24 mouse cellular contexts compared by ENCODE assay signal in genomic region chr7:133085408-133085807, GRCm38 (mm10). TPM values are rescaled to one million over a fixed set of nuclear protein-coding genes. Genes with fewer than 3 reads are reported as not detected.
DNase-seq lines count a peak whose midpoint lies in the region; ATAC-seq and TF ChIP-seq lines count a peak whose summit lies in the region.
"Had no signal": no experiment of that assay in that cellular context is flagged by ENCODE, and none has a peak within 500 bp of the region (broad histone marks: within the 10 kb centered on the region; RNA-seq: fewer than 3 reads in every experiment).

No protein-coding gene starts in this region.

- no peak overlapping the region for H3ac ChIP-seq in myocyte (ENCODE audit: control insufficient read depth, insufficient read length)

- no peaks in the 10 kb centered on the region for H3K27me3 ChIP-seq in myocyte (ENCODE audit: control insufficient read depth, insufficient read depth, insufficient read length)
- no peaks in the 10 kb centered on the region for H3K27me3 ChIP-seq in midbrain, embryonic 11.5 days (ENCODE audit: control insufficient read depth, insufficient read depth, low read length)
- H3K27me3 ChIP-seq: embryonic facial prominence, embryonic 13.5 days; forebrain, embryonic 12.5 days; forebrain, embryonic 15.5 days; hindbrain, embryonic 12.5 days; hindbrain, embryonic 15.5 days had no signal

- DNase-seq in 3134 (ENCODE audit: extremely low read depth, insufficient read length, low spot score) (peak; percentile 62), 3T3-L1 (ENCODE audit: low read depth, low spot score) (peak; percentile 82)
- peak; percentile 83 for DNase-seq in Muller cell, postnatal 12 days (ENCODE audit: inconsistent ontology term)
- DNase-seq in thymus, adult 18-20 months, result no peak
- DNase-seq in midbrain, embryonic 11.5 days (ENCODE audit: low spot score, missing footprints), result no peak
- DNase-seq in embryo, embryonic 9.5 days (ENCODE audit: extremely low spot score), result no peak
- DNase-seq: adrenal gland, postnatal 10 days; cerebellum, adult 18-20 months; cerebellum, adult 9-11 months; cerebellum, postnatal 25 days; gastrocnemius, postnatal 10 days; gastrocnemius, postnatal 36 days; heart, adult 11 months; kidney, adult 2 months had no signal

- H3K4me3 ChIP-seq in myocyte, result no peak overlapping the region
- H3K4me3 ChIP-seq in midbrain, embryonic 11.5 days (ENCODE audit: low read depth, low read length), result no peak overlapping the region
- H3K4me3 ChIP-seq: embryonic facial prominence, embryonic 10.5 days; embryonic facial prominence, embryonic 13.5 days; erythroblast, embryonic 14.5 days; forebrain, embryonic 12.5 days; forebrain, embryonic 15.5 days; hindbrain, embryonic 12.5 days; hindbrain, embryonic 15.5 days had no signal

- H3K9ac ChIP-seq in midbrain, embryonic 11.5 days (ENCODE audit: low read length), result no peak overlapping the region
- H3K9ac ChIP-seq: embryonic facial prominence, embryonic 13.5 days; forebrain, embryonic 12.5 days; forebrain, embryonic 15.5 days; hindbrain, embryonic 12.5 days; hindbrain, embryonic 15.5 days had no signal

- peaks cover 6% of the 10 kb centered on the region for H3K4me1 ChIP-seq in midbrain, embryonic 11.5 days (ENCODE audit: control insufficient read depth, insufficient read depth, low read length)

- H3K36me3 ChIP-seq in myocyte (ENCODE audit: control insufficient read depth, insufficient read depth), result no peaks in the 10 kb centered on the region
- H3K36me3 ChIP-seq in midbrain, embryonic 11.5 days (ENCODE audit: control insufficient read depth, insufficient read depth, low read length), result no peaks in the 10 kb centered on the region; the same call in 1 of the 2 replicates
- H3K36me3 ChIP-seq: forebrain, embryonic 15.5 days; hindbrain, embryonic 15.5 days had no signal

- peaks cover 75% of the 10 kb centered on the region for H3K79me2 ChIP-seq in myocyte (ENCODE audit: control insufficient read depth, insufficient read depth)

- WGBS in midbrain, embryonic 11.5 days, result 96% methylated on average over 3 of the region's 3 CpGs

- no peak for ATAC-seq in midbrain, embryonic 11.5 days (ENCODE audit: low FRiP score)
- ATAC-seq: forebrain, embryonic 15.5 days; intestine, postnatal 0 days had no signal

- TF ChIP-seq POLR2A in myocyte (IDR thresholded peaks at IDR 0.05; ENCODE audit: insufficient read length, low read depth), result no peak

- H3K27ac ChIP-seq in midbrain, embryonic 11.5 days (ENCODE audit: low read depth, low read length), result no peak overlapping the region
- H3K27ac ChIP-seq: embryonic facial prominence, embryonic 10.5 days; embryonic facial prominence, embryonic 13.5 days; forebrain, embryonic 12.5 days; forebrain, embryonic 15.5 days; hindbrain, embryonic 12.5 days; hindbrain, embryonic 15.5 days had no signal

- H3K9me3 ChIP-seq in midbrain, embryonic 11.5 days (ENCODE audit: control insufficient read depth, low read length), result no peaks in the 10 kb centered on the region
- H3K9me3 ChIP-seq: embryonic facial prominence, embryonic 10.5 days; embryonic facial prominence, embryonic 13.5 days; forebrain, embryonic 12.5 days; forebrain, embryonic 15.5 days; hindbrain, embryonic 12.5 days; hindbrain, embryonic 15.5 days had no signal

- H3K4me2 ChIP-seq in myocyte (ENCODE audit: low read depth), result no peak overlapping the region
- no peak overlapping the region for H3K4me2 ChIP-seq in midbrain, embryonic 11.5 days
- H3K4me2 ChIP-seq: embryonic facial prominence, embryonic 13.5 days; forebrain, embryonic 12.5 days; forebrain, embryonic 15.5 days; heart, embryonic 11.5 days; hindbrain, embryonic 12.5 days; hindbrain, embryonic 15.5 days had no signal

TF ChIP-seq in myocyte, 11 proteins besides CTCF, POLR2A, EP300 and RAD21:
- peak in 1 of 3 experiments; percentile 60 for TF ChIP-seq MYOG (IDR thresholded peaks at IDR 0.05; ENCODE audit: control insufficient read depth in 1 of 3, insufficient read depth in 1 of 3, insufficient read length in 2 of 3, low read depth in 2 of 3)
- TF ChIP-seq CEBPB (IDR thresholded peaks at IDR 0.05; ENCODE audit: insufficient read depth, poor library complexity, severe bottlenecking), result no peak
- no peak for TF ChIP-seq E2F4 (IDR thresholded peaks at IDR 0.05; ENCODE audit: insufficient read depth)
- TF ChIP-seq MYOD1 (IDR thresholded peaks at IDR 0.05; ENCODE audit: control insufficient read depth in 1 of 3, insufficient read length in 2 of 3, low read depth in 2 of 3), result peak in 2 of 3 experiments; percentile 19 to 77

RNA-seq across cellular contexts. Expression of gene Fgfr2, which starts 37.7 kb away (rescaled TPM):
- 0.17 TPM for polyA plus RNA-seq in myocyte (2012; fragmentation: generic; extraction: Trizol)
- 85.3 and 92.0 TPM in 2 replicates for polyA plus RNA-seq in midbrain, embryonic 11.5 days (2014; fragmentation: Nextera tagmentation; extraction: Ambion mirVana)
- polyA plus RNA-seq: erythroblast, embryonic 14.5 days had no signal

RNA-seq across cellular contexts. Expression of gene Ctbp2, which starts 38.7 kb away (rescaled TPM):
- 22.4 TPM for polyA plus RNA-seq in myocyte (2012; fragmentation: generic; extraction: Trizol)
- 118 and 131 TPM in 2 replicates for polyA plus RNA-seq in midbrain, embryonic 11.5 days (2014; fragmentation: Nextera tagmentation; extraction: Ambion mirVana)

Comparison
In these comparisons a context has a peak if more than half of its experiments do, and no peak if none do; other contexts are left out.
1. DNase-seq: peak in 3134 (single experiment), 3T3-L1 (single experiment) and Muller cell, postnatal 12 days (single experiment); none in thymus, adult 18-20 months (0 of 2), midbrain, embryonic 11.5 days (single experiment) and embryo, embryonic 9.5 days (single experiment).
2. RNA of gene Fgfr2, which starts 37.7 kb away (polyA plus RNA-seq): 85.3 to 92.0 TPM in midbrain, embryonic 11.5 days; 0.17 TPM in myocyte (single experiment); every median in the first group is over 10 times any median in the second.